Mouse (Mus musculus) CD4-positive helper T cell, adult 2 months (primary cell): ENCODE results near the gene Sspn.

ENCODE experiments used
- DNase-seq: peaks from one replicate; pipeline ENCODE4 v3.0.0-alpha.2; 2012; ENCODE audit warnings: low read depth, missing footprints, low spot score

Gene Sspn

GRCm38 (mm10) chr6:145934001-145934696 is 2.7 kb downstream of the Sspn start:
- DNase-seq = no peak

- no peak for DNase-seq
Measured at GRCm38 (mm10) chr6:145934697-145935240, 3.3 kb downstream of the Sspn start.

- DNase-seq = no peak
Measured at GRCm38 (mm10) chr6:145935912-145936311, 4.5 kb downstream of the Sspn start.

- DNase-seq = no peak
Measured at GRCm38 (mm10) chr6:145936511-145936910, 5.1 kb downstream of the Sspn start.

- no peak for DNase-seq
Measured at GRCm38 (mm10) chr6:145940852-145941251, 9.4 kb downstream of the Sspn start.

- no peak for DNase-seq
Measured at GRCm38 (mm10) chr6:145942263-145942966, 11.0 kb downstream of the Sspn start.

GRCm38 (mm10) chr6:145943414-145943813 is 12.0 kb downstream of the Sspn start:
- DNase-seq = no peak

GRCm38 (mm10) chr6:145945700-145946344 is 14.4 kb downstream of the Sspn start:
- DNase-seq = no peak

- DNase-seq = no peak
Measured at GRCm38 (mm10) chr6:145949049-145949448, 17.6 kb downstream of the Sspn start.

GRCm38 (mm10) chr6:145950626-145951025 is 19.2 kb downstream of the Sspn start:
- DNase-seq = no peak

GRCm38 (mm10) chr6:145952594-145952993 is 21.2 kb downstream of the Sspn start:
- no peak for DNase-seq

- DNase-seq = no peak
Measured at GRCm38 (mm10) chr6:145953121-145953896, 21.9 kb downstream of the Sspn start.

GRCm38 (mm10) chr6:145957427-145957965 is 26.1 kb downstream of the Sspn start:
- no peak for DNase-seq

GRCm38 (mm10) chr6:145958070-145958469 is 26.6 kb downstream of the Sspn start:
- no peak for DNase-seq

GRCm38 (mm10) chr6:145961047-145961446 is 29.6 kb downstream of the Sspn start:
- DNase-seq = no peak

- DNase-seq = no peak
Measured at GRCm38 (mm10) chr6:145963966-145964365, 32.5 kb downstream of the Sspn start.

- no peak for DNase-seq
Measured at GRCm38 (mm10) chr6:145967693-145968092, 36.3 kb downstream of the Sspn start.

- DNase-seq = no peak
Measured at GRCm38 (mm10) chr6:145968301-145968818, 36.9 kb downstream of the Sspn start.

- DNase-seq = no peak
Measured at GRCm38 (mm10) chr6:145968821-145969220, 37.4 kb downstream of the Sspn start.

GRCm38 (mm10) chr6:145969572-145969971 is 38.1 kb downstream of the Sspn start:
- no peak for DNase-seq

GRCm38 (mm10) chr6:145972107-145972506 is 40.7 kb downstream of the Sspn start:
- no peak for DNase-seq
